Mouse (Mus musculus) liver, embryonic 15.5 days (tissue): ENCODE data around the gene Agrp. TPM values are rescaled to one million over a fixed set of nuclear protein-coding genes. Genes with fewer than 3 reads are reported as not detected.
A peak's percentile ranks its signal among the peaks of the same experiment; 100 is the strongest.

Source experiments
- ATAC-seq: fragments of 200-750 bp; cut with Nextera tagmentation; 2 replicates; pipeline ENCODE4 v1.8.0; 2017; ENCODE audit warnings: moderate number of reproducible peaks, mild to moderate bottlenecking, moderate library complexity; ENCODE audit not compliant: insufficient read depth
- H3K27ac ChIP-seq: fragments of 300-500 bp; sonication (generic); replicated peaks from 2 replicates; pipeline ENCODE4 v1.5.1; 2015; ENCODE audit warnings: mild to moderate bottlenecking, inconsistent platforms
- H3K27me3 ChIP-seq: fragments of 300-500 bp; sonication (generic); 2 replicates; pipeline ENCODE4 v1.6.1; 2015; ENCODE audit warnings: mild to moderate bottlenecking, inconsistent platforms
- H3K36me3 ChIP-seq: fragments of 300-500 bp; sonication (generic); replicated peaks from 2 replicates; pipeline ENCODE4 v1.6.1; 2015; ENCODE audit warnings: moderate library complexity, mild to moderate bottlenecking, inconsistent platforms
- H3K4me1 ChIP-seq: fragments of 300-500 bp; sonication (generic); replicated peaks from 2 replicates; pipeline ENCODE4 v1.6.1; 2015; ENCODE audit warnings: inconsistent platforms
- H3K4me2 ChIP-seq: fragments of 300-500 bp; sonication (generic); 2 replicates; pipeline ENCODE4 v1.6.1; 2015; ENCODE audit warnings: moderate library complexity, mild to moderate bottlenecking, inconsistent platforms
- H3K4me3 ChIP-seq: fragments of 300-500 bp; sonication (generic); replicated peaks from 2 replicates; pipeline ENCODE4 v1.5.1; 2015; ENCODE audit warnings: mild to moderate bottlenecking, inconsistent platforms
- H3K9ac ChIP-seq: fragments of 300-500 bp; sonication (generic); 2 replicates; pipeline ENCODE4 v1.6.1; 2015; ENCODE audit warnings: moderate library complexity, mild to moderate bottlenecking, inconsistent platforms
- H3K9me3 ChIP-seq: fragments of 300-500 bp; sonication (generic); replicated peaks from 2 replicates; pipeline ENCODE4 v1.6.1; 2016; ENCODE audit warnings: inconsistent platforms
- WGBS: fragments of 180-500 bp; shearing (Covaris S2); methylation state at CpG from one replicate; pipeline ENCODE4 v1.1.7; 2015; ENCODE audit warnings: mixed read lengths; ENCODE audit not compliant: insufficient replicate concordance; 5-methylcytosine and 5-hydroxymethylcytosine counted together
- microRNA counts: library from miRNA; unstranded; fragments of <30 nt; microRNA quantifications from one replicate; lab custom pipeline; 2016
- microRNA-seq: library from miRNA; unstranded; fragments of <30 nt; microRNA quantifications from one replicate; pipeline ENCODE4, GENCODE M21; 2016
- polyA plus RNA-seq: library from polyadenylated mRNA; unstranded; fragments of >200 nt; fragmentation: Nextera tagmentation; extraction: Ambion mirVana; gene quantifications from 2 replicates; pipeline ENCODE4 v1.2.1, GENCODE M21; 2015

Gene Agrp
- polyA plus RNA-seq, 1 experiment from 2014 or later: 0.18 TPM

GRCm38 (mm10) chr8:105519591-105519990 is 117.6 kb downstream of the Agrp start:
- Histone ChIP-seq H3K9ac (no peak overlapping the region), H3K36me3 (peaks cover 22% of the 10 kb centered on the region), H3K4me3 (0 out of 2 replicates have a peak overlapping the region, but pooled peaks have one; percentile 61), H3K4me2 (peak overlapping the region; percentile 97), H3K4me1 (peaks cover 58% of the 10 kb centered on the region), H3K27me3 (peaks cover 65% of the 10 kb centered on the region), H3K9me3 (no peaks in the 10 kb centered on the region), H3K27ac (no peak overlapping the region)
- WGBS: 21% methylated on average over 2 of the region's 2 CpGs
- ATAC-seq: no peak

- peak within 1 kb of the TSS; percentile 61 for H3K4me3 ChIP-seq
- no peaks in the 10 kb centered on the region for H3K9me3 ChIP-seq
- no peak within 1 kb of the TSS for H3K27ac ChIP-seq
- ATAC-seq: peak; percentile 65
- peak within 1 kb of the TSS; percentile 97 for H3K4me2 ChIP-seq
- H3K27me3 ChIP-seq: peaks cover 67% of the 10 kb centered on the region
- 0 out of 2 replicates have a peak, but pooled peaks cover 13% of the 10 kb centered on the region for H3K36me3 ChIP-seq
- WGBS: under 1% methylated on average over 68 of the region's 68 CpGs
- H3K9ac ChIP-seq: peak within 1 kb of the TSS; percentile 42; the same call in 1 of the 2 replicates
- peaks cover 54% of the 10 kb centered on the region for H3K4me1 ChIP-seq
Measured at GRCm38 (mm10) chr8:105518436-105519313, 118.5 kb downstream of the Agrp start, which contains the start of gene Hsd11b2. Gene Hsd11b2 (plus strand): TSS chr8:105518755.

DNA sequence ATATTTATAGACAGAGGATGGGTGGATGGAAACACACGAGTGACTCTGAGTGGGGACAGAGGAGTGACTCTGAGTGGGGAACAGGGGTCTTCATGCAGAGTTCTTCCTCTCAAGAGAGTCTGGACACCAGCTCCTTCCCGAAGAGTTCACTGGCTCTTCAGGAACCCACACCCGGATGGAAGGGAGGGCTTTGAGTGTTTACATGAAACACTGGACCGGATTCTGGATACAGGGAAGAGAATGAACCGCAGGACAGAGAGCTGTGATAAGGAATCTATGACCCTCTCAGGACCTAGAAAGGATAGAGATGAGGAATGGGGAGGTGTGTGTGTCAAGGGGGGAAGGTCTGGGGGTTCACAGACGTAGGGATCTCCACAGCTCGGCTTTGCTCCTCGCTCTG is 119.8 kb downstream of the Agrp start:
- no peak overlapping the region for H3K4me3 ChIP-seq
- 0 out of 2 replicates have a peak, but pooled peaks cover 3% of the 10 kb centered on the region for H3K36me3 ChIP-seq
- H3K9me3 ChIP-seq: no peaks in the 10 kb centered on the region
- H3K27ac ChIP-seq: no peak overlapping the region
- WGBS: 29% methylated on average over 8 of the region's 8 CpGs
- H3K4me2 ChIP-seq: no peak overlapping the region
- ATAC-seq: no peak
- H3K9ac ChIP-seq: no peak overlapping the region
- peaks cover 44% of the 10 kb centered on the region for H3K4me1 ChIP-seq
- peaks cover 67% of the 10 kb centered on the region for H3K27me3 ChIP-seq

MicroRNA genes within 50 kb of the gene (microRNA counts, 519-probe panel; counts per million panel counts)
- microRNA mmu-miR-1966 (lab: Ali Mortazavi, UCI): 2,992 counts per million, percentile 60 among the panel's probes with 10 or more counts

Small RNA genes within 50 kb of the gene (microRNA-seq; reads per million reads assigned to microRNA genes)
- not detected for gene Mir1966

Other genes with a start within 250 kb of the Agrp start
- gene Kctd19, start 223.9 kb downstream of the Agrp start, polyA plus RNA-seq: not detected in 2 replicates
- gene Lrrc36, start 223.8 kb downstream of the Agrp start, polyA plus RNA-seq: 0.12 and 0.13 TPM in 2 replicates
- gene Tppp3, start 165.9 kb downstream of the Agrp start, polyA plus RNA-seq: 3.1 and 4.8 TPM in 2 replicates
- gene Zdhhc1, start 140.5 kb downstream of the Agrp start, polyA plus RNA-seq: 1.9 and 2.3 TPM in 2 replicates
- gene Hsd11b2, start 118.6 kb downstream of the Agrp start, polyA plus RNA-seq: 0.40 and 0.58 TPM in 2 replicates
- gene Atp6v0d1, start 71.3 kb downstream of the Agrp start, polyA plus RNA-seq: 52.4 and 59.4 TPM in 2 replicates
- gene Ripor1, start 32.1 kb downstream of the Agrp start, polyA plus RNA-seq: 7.1 and 7.2 TPM in 2 replicates
- 62.0 and 63.5 TPM in 2 replicates for gene Ctcf, start 825 bp downstream of the Agrp start, polyA plus RNA-seq
- 0.35 and 0.74 TPM in 2 replicates for gene Carmil2, start 48.9 kb upstream of the Agrp start, polyA plus RNA-seq
- gene Acd, start 63.7 kb upstream of the Agrp start, polyA plus RNA-seq: 22.4 and 23.6 TPM in 2 replicates
- 6.1 and 6.3 TPM in 2 replicates for gene Pard6a, start 63.8 kb upstream of the Agrp start, polyA plus RNA-seq
- not detected in 2 replicates for gene 4933405L10Rik, start 70.3 kb upstream of the Agrp start, polyA plus RNA-seq
- gene Enkd1, start 70.8 kb upstream of the Agrp start, polyA plus RNA-seq: 4.4 and 5.2 TPM in 2 replicates
- 1.8 and 2.3 TPM in 2 replicates for gene Gfod2, start 121.3 kb upstream of the Agrp start, polyA plus RNA-seq
- 45.0 and 52.2 TPM in 2 replicates for gene Ranbp10, start 190.0 kb upstream of the Agrp start, polyA plus RNA-seq
- gene Tsnaxip1, start 190.3 kb upstream of the Agrp start, polyA plus RNA-seq: 0.07 and 0.22 TPM in 2 replicates
- gene Cenpt, start 215.9 kb upstream of the Agrp start, polyA plus RNA-seq: 20.3 and 22.7 TPM in 2 replicates
- 31.5 and 32.2 TPM in 2 replicates for gene Thap11, start 217.7 kb upstream of the Agrp start, polyA plus RNA-seq
- gene Nutf2, start 223.2 kb upstream of the Agrp start, polyA plus RNA-seq: 85.2 and 94.1 TPM in 2 replicates
- gene Edc4, start 243.5 kb upstream of the Agrp start, polyA plus RNA-seq: 15.3 and 15.5 TPM in 2 replicates